In genomic region chr15:101173421-101174211, GRCm38 (mm10) we compare ENCODE assay signal across 8 mouse cellular contexts. TPM values are rescaled to one million over a fixed set of nuclear protein-coding genes. Genes with fewer than 3 reads are reported as not detected.
DNase-seq lines count a peak whose midpoint lies in the region; ATAC-seq lines count a peak whose summit lies in the region.

TSS of gene Acvr1b (plus strand) at chr15:101174067.

- peak; percentile 87 for DNase-seq in adipocyte (ENCODE audit: low spot score)
- peak; percentile 90 for DNase-seq in gastrocnemius, postnatal 14 days
- DNase-seq in induced T-regulatory cell, adult 2 months (ENCODE audit: low read depth) = peak; percentile 94
- DNase-seq in left cerebral cortex, adult 8-10 months (ENCODE audit: low spot score in 2 of 2) = peak; percentile 71 to 85
- peak; percentile 91 for DNase-seq in right cerebral cortex, adult 18-20 months
- peak; percentile 94 for DNase-seq in urinary bladder, adult 2 months (ENCODE audit: low spot score)

- intact Hi-C loops in gastrocnemius, postnatal 14 days (cut with DNase I; ENCODE audit: low total_unique reads) = no loop called here

- peak; percentile 81 for ATAC-seq in common myeloid progenitor, adult 5-6 weeks (replicated peaks; ENCODE audit: low read depth, poor library complexity, severe bottlenecking)
- ATAC-seq in megakaryocyte, adult 5-6 weeks (ENCODE audit: poor library complexity, severe bottlenecking) = peak; percentile 92

RNA-seq across cellular contexts. Expression of gene Acvr1b, which starts in this region (rescaled TPM):
- 11.6 and 13.4 TPM in 2 replicates for total RNA-seq in common myeloid progenitor, adult 5-6 weeks (2017)
- total RNA-seq in gastrocnemius, postnatal 14 days (2021) = 10 to 100 TPM; 21.8 to 29.9 TPM
- total RNA-seq in left cerebral cortex, adult 8-10 months (2022) = 100 to 1,000 TPM; 100 to 118 (median 110) TPM
- total RNA-seq in megakaryocyte, adult 5-6 weeks (2015) = 7.4 and 7.7 TPM in 2 replicates
- total RNA-seq in megakaryocyte, adult 5-6 weeks (2017) = 15.2 and 17.1 TPM in 2 replicates
- polyA plus RNA-seq in urinary bladder, adult 2 months (2012; rRNA removed) = 24.8 and 27.1 TPM in 2 replicates

Comparison
In these comparisons a context has a peak if more than half of its experiments do, and no peak if none do; other contexts are left out.
1. Peak in every context shown above with its lines: DNase-seq and ATAC-seq.